Mouse (Mus musculus) brain, embryonic 14.5 days (tissue): ENCODE results near the gene Cd180.

Experiments used
- CTCF ChIP-seq: fragments of 200-500 bp; IDR thresholded peaks from 2 replicates; pipeline ENCODE4 v1.5.1; 2012; ENCODE audit warnings: inconsistent platforms, mild to moderate bottlenecking, moderate library complexity, borderline replicate concordance; ENCODE audit not compliant: insufficient read depth, insufficient read length; ENCODE audit errors: extremely low read depth
- POLR2A ChIP-seq: fragments of 200-500 bp; IDR thresholded peaks from 2 replicates; pipeline ENCODE4 v1.6.1; 2012; ENCODE audit warnings: mild to moderate bottlenecking, inconsistent platforms, borderline replicate concordance; ENCODE audit not compliant: poor library complexity, insufficient read depth, insufficient read length, severe bottlenecking; ENCODE audit errors: extremely low read depth

DNA sequence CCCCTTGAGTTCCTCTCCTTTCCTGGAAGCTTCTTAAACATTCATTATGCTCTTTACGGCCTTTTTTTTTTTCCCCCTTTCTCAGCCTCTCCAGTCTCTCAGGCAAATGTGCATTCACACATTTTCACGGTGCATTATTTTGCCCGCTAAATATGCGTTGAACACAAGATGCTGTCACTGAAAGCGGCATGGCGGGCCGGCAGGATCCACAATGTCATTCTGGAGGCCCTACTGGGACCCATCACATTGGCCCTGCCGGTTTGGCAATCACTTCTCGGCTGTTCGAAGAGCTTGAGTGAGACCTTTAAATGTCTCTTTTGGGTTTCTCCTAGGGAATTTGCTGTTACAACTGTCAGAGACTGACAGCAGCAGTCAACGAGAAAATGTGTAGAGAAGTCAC is 71.9 kb downstream of the Cd180 start:
- TF ChIP-seq CTCF (no peak), POLR2A (no peak)
